Mouse (Mus musculus) E14TG2a.4 (cell line): ENCODE results near the gene Ddx25.

ENCODE experiments used
- CTCF ChIP-seq: conservative IDR thresholded peaks from 2 replicates; pipeline ENCODE4 v1.5.1; 2014; ENCODE audit warnings: low read length
- NANOG ChIP-seq: IDR thresholded peaks from 2 replicates; pipeline ENCODE4 v1.6.1; 2014; ENCODE audit warnings: borderline replicate concordance, low read length, mixed read lengths
- POU5F1 ChIP-seq: IDR thresholded peaks from 2 replicates; pipeline ENCODE4 v1.6.1; 2014; ENCODE audit warnings: low read length, borderline replicate concordance

DNA sequence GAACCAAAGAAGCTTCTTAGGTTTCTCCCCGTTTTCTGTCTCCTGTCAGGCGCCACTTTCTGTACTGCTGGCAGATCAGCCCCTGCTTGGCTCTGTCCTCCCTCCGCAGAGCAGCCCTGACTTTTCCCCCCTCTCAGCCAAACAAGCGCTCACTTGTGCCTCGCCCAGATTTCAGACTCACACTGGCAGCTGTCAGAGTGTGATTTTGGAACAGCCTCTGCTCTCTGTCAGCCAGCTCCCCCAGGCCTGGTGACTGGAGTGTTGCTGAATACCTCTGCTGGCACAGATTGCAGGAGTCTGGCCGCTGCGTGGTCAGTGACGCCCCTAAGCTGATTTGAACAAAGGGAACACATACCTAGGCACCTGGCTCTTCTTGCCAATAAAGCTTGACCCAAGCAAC lies 50.1 kb downstream of the Ddx25 start:
- TF ChIP-seq CTCF = no peak
- no peak for TF ChIP-seq POU5F1
- TF ChIP-seq NANOG = no peak
